Mouse (Mus musculus): Measurements from ENCODE around the gene Pla2g4d. TPM values are rescaled to one million over a fixed set of nuclear protein-coding genes. Genes with fewer than 3 reads are reported as not detected.

Gene Pla2g4d
- polyA plus RNA-seq, 1 experiment: not detected

GRCm38 (mm10) chr2:120304113-120304512 lies 15.1 kb upstream of the Pla2g4d start:
- H3K4me3 ChIP-seq (ENCODE audit: low read depth, low read length): no peak overlapping the region
- 11% methylated on average over 3 of the region's 3 CpGs for WGBS
- H3K36me3 ChIP-seq (ENCODE audit: control insufficient read depth, insufficient read depth, low read length): no peaks in the 10 kb centered on the region
- TF ChIP-seq CTCF (IDR thresholded peaks at IDR 0.05; ENCODE audit: extremely low read depth, insufficient read length, insufficient replicate concordance, low read depth, low read length) (no peak), POLR2A (IDR thresholded peaks at IDR 0.05; ENCODE audit: low read depth, low read length) (no peak)
- no peaks in the 10 kb centered on the region; the same call in 1 of the 2 replicates for H3K4me1 ChIP-seq (ENCODE audit: control insufficient read depth, insufficient read depth, insufficient read length, low read length)
- H3K27me3 ChIP-seq (ENCODE audit: control insufficient read depth, insufficient read depth, low read length): no peaks in the 10 kb centered on the region
- H3K27ac ChIP-seq (ENCODE audit: insufficient read depth, low read depth, low read length): no peak overlapping the region

- Histone ChIP-seq H3K36me3 (ENCODE audit: control insufficient read depth, insufficient read depth, low read length) (no peaks in the 10 kb centered on the region), H3K27ac (ENCODE audit: insufficient read depth, low read depth, low read length) (no peak overlapping the region), H3K4me1 (ENCODE audit: control insufficient read depth, insufficient read depth, insufficient read length, low read length) (no peaks in the 10 kb centered on the region), H3K4me3 (ENCODE audit: low read depth, low read length) (no peak overlapping the region), H3K27me3 (ENCODE audit: control insufficient read depth, insufficient read depth, low read length) (no peaks in the 10 kb centered on the region)
- 91% methylated on average over 6 of the region's 6 CpGs for WGBS
- no peak for TF ChIP-seq POLR2A (IDR thresholded peaks at IDR 0.05; ENCODE audit: low read depth, low read length)
- no peak for TF ChIP-seq CTCF (IDR thresholded peaks at IDR 0.05; ENCODE audit: extremely low read depth, insufficient read length, insufficient replicate concordance, low read depth, low read length)
These were observed 12.1 kb upstream of the Pla2g4d start for GRCm38 (mm10) chr2:120301076-120301475.

DNA sequence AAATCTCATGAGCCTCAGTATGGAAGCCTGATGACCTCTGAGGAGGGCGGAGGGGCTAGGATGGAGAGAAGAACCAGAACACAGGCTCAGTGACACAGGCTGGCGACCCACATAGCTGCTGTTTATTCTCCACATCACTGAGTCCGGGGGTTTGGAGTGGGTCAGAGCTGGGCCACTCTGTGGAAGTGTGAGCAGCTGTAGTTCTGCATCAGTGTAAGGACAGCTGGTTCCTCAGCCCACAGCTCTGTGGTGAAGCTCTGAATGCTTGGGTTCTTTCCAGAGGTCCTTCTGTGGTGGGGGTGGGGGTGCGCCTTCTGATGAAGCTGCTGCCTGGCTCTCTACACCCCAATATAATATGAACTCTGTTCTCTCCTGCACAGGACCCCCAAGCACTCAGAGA lies 10.9 kb upstream of the Pla2g4d start:
- Histone ChIP-seq H3K4me1 (ENCODE audit: control insufficient read depth, insufficient read depth, insufficient read length, low read length) (no peaks in the 10 kb centered on the region), H3K27me3 (ENCODE audit: control insufficient read depth, insufficient read depth, low read length) (no peaks in the 10 kb centered on the region), H3K36me3 (ENCODE audit: control insufficient read depth, insufficient read depth, low read length) (no peaks in the 10 kb centered on the region), H3K27ac (ENCODE audit: insufficient read depth, low read depth, low read length) (no peak overlapping the region), H3K4me3 (ENCODE audit: low read depth, low read length) (no peak overlapping the region)
- TF ChIP-seq POLR2A (IDR thresholded peaks at IDR 0.05; ENCODE audit: low read depth, low read length) (no peak), CTCF (IDR thresholded peaks at IDR 0.05; ENCODE audit: extremely low read depth, insufficient read length, insufficient replicate concordance, low read depth, low read length) (no peak)
- 75% methylated on average over 4 of the region's 4 CpGs for WGBS

DNA sequence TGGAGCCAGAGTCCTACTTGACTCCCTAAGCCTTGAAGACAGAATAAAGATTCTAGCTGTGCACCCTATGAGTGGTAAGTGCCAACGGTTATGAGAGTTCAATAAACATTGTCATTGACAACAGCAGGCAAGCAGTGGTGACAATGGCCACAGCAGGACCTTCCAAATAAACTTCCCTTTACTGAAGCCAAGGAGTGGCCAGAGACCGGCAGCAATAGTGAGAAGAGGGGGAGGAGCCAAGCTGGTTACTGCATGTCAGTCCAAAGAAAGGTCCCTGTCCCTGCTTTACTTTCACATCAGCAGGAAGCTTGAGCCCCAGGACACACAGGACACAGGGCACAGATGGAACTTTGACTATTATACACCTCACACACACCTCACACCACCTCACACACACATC lies 7.2 kb upstream of the Pla2g4d start:
- Histone ChIP-seq H3K36me3 (ENCODE audit: control insufficient read depth, insufficient read depth, low read length) (no peaks in the 10 kb centered on the region), H3K4me1 (ENCODE audit: control insufficient read depth, insufficient read depth, insufficient read length, low read length) (no peaks in the 10 kb centered on the region), H3K27me3 (ENCODE audit: control insufficient read depth, insufficient read depth, low read length) (no peaks in the 10 kb centered on the region), H3K4me3 (ENCODE audit: low read depth, low read length) (no peak overlapping the region), H3K27ac (ENCODE audit: insufficient read depth, low read depth, low read length) (no peak overlapping the region)
- TF ChIP-seq CTCF (IDR thresholded peaks at IDR 0.05; ENCODE audit: extremely low read depth, insufficient read length, insufficient replicate concordance, low read depth, low read length) (no peak), POLR2A (IDR thresholded peaks at IDR 0.05; ENCODE audit: low read depth, low read length) (no peak)
- 5% methylated on average over 2 of the region's 2 CpGs for WGBS

DNA sequence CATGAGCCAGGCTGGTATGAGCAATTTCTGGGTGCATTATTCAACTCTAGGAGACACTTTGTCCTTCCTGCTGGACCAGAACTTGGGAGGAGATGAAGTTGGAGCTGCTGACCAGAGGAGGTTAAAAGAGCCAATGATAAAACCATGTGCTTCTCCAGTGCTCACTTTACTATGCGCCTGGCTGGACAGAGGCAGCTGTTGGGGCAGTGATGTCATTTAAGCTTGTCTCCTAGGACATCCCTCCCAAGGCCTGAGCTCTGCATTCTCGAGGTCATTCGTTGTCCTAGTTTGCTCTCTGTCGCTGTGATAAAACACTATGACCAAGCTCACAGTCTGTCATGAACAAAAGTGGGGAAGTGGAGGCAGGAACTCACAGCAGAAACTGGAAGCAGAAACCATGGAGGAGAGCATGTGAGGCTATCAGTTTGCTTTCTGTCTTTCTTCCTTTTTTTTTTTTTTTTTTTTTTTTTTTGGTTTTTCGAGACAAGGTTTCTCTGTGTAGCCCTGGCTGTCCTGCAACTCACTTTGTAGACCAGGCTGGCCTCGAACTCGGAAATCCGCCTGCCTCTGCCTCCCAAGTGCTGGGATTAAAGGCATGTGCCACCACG lies 2.6 kb upstream of the Pla2g4d start:
- Histone ChIP-seq H3K27me3 (ENCODE audit: control insufficient read depth, insufficient read depth, low read length) (no peaks in the 10 kb centered on the region), H3K4me3 (ENCODE audit: low read depth, low read length) (no peak overlapping the region), H3K4me1 (ENCODE audit: control insufficient read depth, insufficient read depth, insufficient read length, low read length) (no peaks in the 10 kb centered on the region), H3K36me3 (ENCODE audit: control insufficient read depth, insufficient read depth, low read length) (no peaks in the 10 kb centered on the region), H3K27ac (ENCODE audit: insufficient read depth, low read depth, low read length) (no peak overlapping the region)
- WGBS: 83% methylated on average over 8 of the region's 9 CpGs
- no peak for TF ChIP-seq POLR2A (IDR thresholded peaks at IDR 0.05; ENCODE audit: low read depth, low read length)

DNA sequence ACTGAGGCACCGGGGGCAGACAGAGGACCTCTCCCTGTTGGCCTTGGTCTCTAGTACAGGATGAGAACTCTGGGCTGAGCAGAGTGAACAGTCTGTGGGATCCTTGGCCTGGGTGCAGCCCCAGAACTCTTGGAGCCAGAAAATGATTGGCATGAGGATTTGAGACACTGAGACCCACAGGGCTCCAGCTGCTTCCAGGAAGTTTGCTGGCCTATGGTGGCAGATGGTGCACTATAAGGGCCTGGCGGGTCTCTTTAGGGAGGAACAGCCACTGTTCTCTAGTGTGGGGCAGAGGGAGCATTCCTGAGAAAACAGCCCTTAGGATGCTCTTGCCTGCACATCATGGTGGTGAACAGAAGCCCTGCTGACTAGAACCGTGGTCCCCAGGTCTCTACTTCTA lies 596 bp downstream of the Pla2g4d start:
- TF ChIP-seq POLR2A (IDR thresholded peaks at IDR 0.05; ENCODE audit: low read depth, low read length) (no peak), CTCF (IDR thresholded peaks at IDR 0.05; ENCODE audit: extremely low read depth, insufficient read length, insufficient replicate concordance, low read depth, low read length) (no peak)
- H3K27ac ChIP-seq (ENCODE audit: insufficient read depth, low read depth, low read length): no peak overlapping the region
- H3K36me3 ChIP-seq (ENCODE audit: control insufficient read depth, insufficient read depth, low read length): no peaks in the 10 kb centered on the region
- no peak overlapping the region for H3K4me3 ChIP-seq (ENCODE audit: low read depth, low read length)
- no peaks in the 10 kb centered on the region for H3K4me1 ChIP-seq (ENCODE audit: control insufficient read depth, insufficient read depth, insufficient read length, low read length)
- WGBS: 79% methylated on average over 3 of the region's 3 CpGs
- no peaks in the 10 kb centered on the region for H3K27me3 ChIP-seq (ENCODE audit: control insufficient read depth, insufficient read depth, low read length)

DNA sequence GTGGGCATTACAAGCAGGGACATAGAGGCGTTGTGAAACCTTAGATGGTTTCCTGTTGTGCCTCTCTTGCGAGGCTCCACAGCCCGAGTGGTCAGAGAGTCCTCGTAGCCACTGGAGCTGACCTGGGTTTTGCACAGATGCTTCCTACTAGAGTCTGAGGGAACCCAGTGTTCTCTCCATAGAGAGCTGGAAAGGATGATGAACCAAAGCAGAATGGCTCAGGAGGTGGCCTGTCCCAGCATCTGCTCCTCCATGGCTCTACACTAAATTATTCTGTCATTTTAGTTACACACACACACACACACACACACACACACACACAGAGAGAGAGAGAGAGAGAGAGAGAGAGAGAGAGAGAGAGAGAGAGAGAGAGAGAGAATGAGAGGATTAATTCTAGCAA lies 3.4 kb downstream of the Pla2g4d start:
- no peak overlapping the region for H3K27ac ChIP-seq (ENCODE audit: insufficient read depth, low read depth, low read length)
- TF ChIP-seq POLR2A (IDR thresholded peaks at IDR 0.05; ENCODE audit: low read depth, low read length) (no peak), CTCF (IDR thresholded peaks at IDR 0.05; ENCODE audit: extremely low read depth, insufficient read length, insufficient replicate concordance, low read depth, low read length) (no peak)
- H3K4me1 ChIP-seq (ENCODE audit: control insufficient read depth, insufficient read depth, insufficient read length, low read length): no peaks in the 10 kb centered on the region
- H3K36me3 ChIP-seq (ENCODE audit: control insufficient read depth, insufficient read depth, low read length): no peaks in the 10 kb centered on the region
- no peaks in the 10 kb centered on the region for H3K27me3 ChIP-seq (ENCODE audit: control insufficient read depth, insufficient read depth, low read length)
- WGBS: 83% methylated on average over 4 of the region's 4 CpGs
- no peak overlapping the region for H3K4me3 ChIP-seq (ENCODE audit: low read depth, low read length)

- H3K27ac ChIP-seq (ENCODE audit: insufficient read depth, low read depth, low read length): no peak overlapping the region
- no peak overlapping the region for H3K4me3 ChIP-seq (ENCODE audit: low read depth, low read length)
- H3K36me3 ChIP-seq (ENCODE audit: control insufficient read depth, insufficient read depth, low read length): no peaks in the 10 kb centered on the region
- TF ChIP-seq POLR2A (IDR thresholded peaks at IDR 0.05; ENCODE audit: low read depth, low read length) (no peak), CTCF (IDR thresholded peaks at IDR 0.05; ENCODE audit: extremely low read depth, insufficient read length, insufficient replicate concordance, low read depth, low read length) (no peak)
- H3K4me1 ChIP-seq (ENCODE audit: control insufficient read depth, insufficient read depth, insufficient read length, low read length): no peaks in the 10 kb centered on the region
- H3K27me3 ChIP-seq (ENCODE audit: control insufficient read depth, insufficient read depth, low read length): no peaks in the 10 kb centered on the region
These were observed 4.3 kb downstream of the Pla2g4d start for GRCm38 (mm10) chr2:120284705-120285104.

Measured in small intestine, adult 2 months (tissue).